Mouse (Mus musculus): Measurements from ENCODE around the gene Tns1. TPM values are rescaled to one million over a fixed set of nuclear protein-coding genes. Genes with fewer than 3 reads are reported as not detected.

Gene Tns1
- total and polyA plus RNA-seq, 3 experiments = 365 to 748 (median 629) TPM

- Histone ChIP-seq H3K27me3 (ENCODE audit: control insufficient read depth, insufficient read depth, low read length) (no peaks in the 10 kb centered on the region), H3K4me1 (ENCODE audit: control insufficient read depth, insufficient read depth, low read length) (no peaks in the 10 kb centered on the region), H3K79me2 (replicated peaks; ENCODE audit: control insufficient read depth, insufficient read depth, low read length) (no peaks in the 10 kb centered on the region), H3K4me3 (no peak overlapping the region), H3K27ac (no peak overlapping the region), H3K9ac (ENCODE audit: low read depth, low read length) (no peak overlapping the region), H3K36me3 (ENCODE audit: control insufficient read depth, insufficient read depth, low read length) (no peaks in the 10 kb centered on the region)
- TF ChIP-seq POLR2A (IDR thresholded peaks at IDR 0.05; ENCODE audit: insufficient read depth, low read depth, low read length) (no peak), EP300 (IDR thresholded peaks at IDR 0.05; ENCODE audit: insufficient read depth, low read depth, low read length) (no peak), CTCF (IDR thresholded peaks at IDR 0.05) (no peak)
- intact Hi-C loops (cut with DNase I) = no loop called here
- WGBS = 81% methylated on average over 8 of the region's 8 CpGs
- no peak for DNase-seq
These were observed 6.8 kb upstream of the Tns1 start for GRCm38 (mm10) chr1:74130883-74131659.

GRCm38 (mm10) chr1:74124991-74125552, 823 bp upstream of the Tns1 start, which contains the start of gene Rufy4:
Gene Rufy4 (plus strand): TSS chr1:74125541.
- Histone ChIP-seq H3K4me1 (ENCODE audit: control insufficient read depth, insufficient read depth, low read length) (peaks cover 3% of the 10 kb centered on the region), H3K79me2 (replicated peaks; ENCODE audit: control insufficient read depth, insufficient read depth, low read length) (no peaks in the 10 kb centered on the region), H3K36me3 (ENCODE audit: control insufficient read depth, insufficient read depth, low read length) (no peaks in the 10 kb centered on the region), H3K27me3 (ENCODE audit: control insufficient read depth, insufficient read depth, low read length) (no peaks in the 10 kb centered on the region), H3K9ac (ENCODE audit: low read depth, low read length) (peak within 1 kb of the TSS; percentile 70), H3K27ac (peak within 1 kb of the TSS; percentile 51), H3K4me3 (peak within 1 kb of the TSS; percentile 50)
- WGBS = under 1% methylated on average over 12 of the region's 12 CpGs
- peak; percentile 70; the same call in 1 of the 2 replicates for TF ChIP-seq EP300 (IDR thresholded peaks at IDR 0.05; ENCODE audit: insufficient read depth, low read depth, low read length)
- peak; percentile 93 for TF ChIP-seq CTCF (IDR thresholded peaks at IDR 0.05)
- no peak for TF ChIP-seq POLR2A (IDR thresholded peaks at IDR 0.05; ENCODE audit: insufficient read depth, low read depth, low read length)
- intact Hi-C loops (cut with DNase I) = loop anchor here (1.0 to 5.0 kb wide), 3 partner anchors 41 to 223 kb away; no protein-coding TSS in a partner anchor
- peak; percentile 72 to 78 for DNase-seq

GRCm38 (mm10) chr1:74123215-74123614, 1.0 kb downstream of the Tns1 start:
- WGBS = 60% methylated on average over 8 of the region's 8 CpGs
- H3K79me2 ChIP-seq (replicated peaks; ENCODE audit: control insufficient read depth, insufficient read depth, low read length) = no peaks in the 10 kb centered on the region
- H3K4me3 ChIP-seq = no peak overlapping the region
- no peak overlapping the region for H3K27ac ChIP-seq
- no peaks in the 10 kb centered on the region for H3K36me3 ChIP-seq (ENCODE audit: control insufficient read depth, insufficient read depth, low read length)
- intact Hi-C loops (cut with DNase I) = loop anchor here (5.0 kb wide), 1 partner anchor 126 kb away; no protein-coding TSS in a partner anchor
- H3K9ac ChIP-seq (ENCODE audit: low read depth, low read length) = no peak overlapping the region
- H3K27me3 ChIP-seq (ENCODE audit: control insufficient read depth, insufficient read depth, low read length) = no peaks in the 10 kb centered on the region
- no peak for DNase-seq
- H3K4me1 ChIP-seq (ENCODE audit: control insufficient read depth, insufficient read depth, low read length) = peaks cover 6% of the 10 kb centered on the region
- TF ChIP-seq POLR2A (IDR thresholded peaks at IDR 0.05; ENCODE audit: insufficient read depth, low read depth, low read length) = no peak
- TF ChIP-seq CTCF (IDR thresholded peaks at IDR 0.05) = peak; percentile 20
- no peak for TF ChIP-seq EP300 (IDR thresholded peaks at IDR 0.05; ENCODE audit: insufficient read depth, low read depth, low read length)

GRCm38 (mm10) chr1:74121821-74122576, 2.2 kb downstream of the Tns1 start:
- H3K4me1 ChIP-seq (ENCODE audit: control insufficient read depth, insufficient read depth, low read length) = peaks cover 11% of the 10 kb centered on the region
- H3K27ac ChIP-seq = peak overlapping the region; percentile 48
- TF ChIP-seq CTCF (IDR thresholded peaks at IDR 0.05) (no peak), EP300 (IDR thresholded peaks at IDR 0.05; ENCODE audit: insufficient read depth, low read depth, low read length) (no peak), POLR2A (IDR thresholded peaks at IDR 0.05; ENCODE audit: insufficient read depth, low read depth, low read length) (no peak)
- 28% methylated on average over 9 of the region's 9 CpGs for WGBS
- no peak overlapping the region for H3K4me3 ChIP-seq
- intact Hi-C loops (cut with DNase I) = loop anchor here (2.0 to 5.0 kb wide), 2 partner anchors 17 to 125 kb away; no protein-coding TSS in a partner anchor
- peak; percentile 64 to 78 for DNase-seq
- H3K79me2 ChIP-seq (replicated peaks; ENCODE audit: control insufficient read depth, insufficient read depth, low read length) = no peaks in the 10 kb centered on the region
- no peaks in the 10 kb centered on the region for H3K27me3 ChIP-seq (ENCODE audit: control insufficient read depth, insufficient read depth, low read length)
- H3K9ac ChIP-seq (ENCODE audit: low read depth, low read length) = no peak overlapping the region
- no peaks in the 10 kb centered on the region for H3K36me3 ChIP-seq (ENCODE audit: control insufficient read depth, insufficient read depth, low read length)

GRCm38 (mm10) chr1:74121138-74121537, 3.1 kb downstream of the Tns1 start:
- H3K4me3 ChIP-seq = no peak overlapping the region
- no peaks in the 10 kb centered on the region for H3K36me3 ChIP-seq (ENCODE audit: control insufficient read depth, insufficient read depth, low read length)
- H3K9ac ChIP-seq (ENCODE audit: low read depth, low read length) = no peak overlapping the region
- no peaks in the 10 kb centered on the region for H3K79me2 ChIP-seq (replicated peaks; ENCODE audit: control insufficient read depth, insufficient read depth, low read length)
- H3K27ac ChIP-seq = no peak overlapping the region; the same call in 1 of the 2 replicates
- WGBS = 58% methylated on average over 7 of the region's 7 CpGs
- peaks cover 11% of the 10 kb centered on the region for H3K4me1 ChIP-seq (ENCODE audit: control insufficient read depth, insufficient read depth, low read length)
- DNase-seq = no peak
- H3K27me3 ChIP-seq (ENCODE audit: control insufficient read depth, insufficient read depth, low read length) = no peaks in the 10 kb centered on the region; the same call in 1 of the 2 replicates
- no peak for TF ChIP-seq EP300 (IDR thresholded peaks at IDR 0.05; ENCODE audit: insufficient read depth, low read depth, low read length)
- no peak for TF ChIP-seq POLR2A (IDR thresholded peaks at IDR 0.05; ENCODE audit: insufficient read depth, low read depth, low read length)
- TF ChIP-seq CTCF (IDR thresholded peaks at IDR 0.05) = no peak
- intact Hi-C loops (cut with DNase I) = loop anchor here (2.0 to 5.0 kb wide), 2 partner anchors 16 to 124 kb away; no protein-coding TSS in a partner anchor

Measured in heart, adult 2 months (tissue).